Mouse (Mus musculus) embryonic fibroblast, embryonic 13.5 days (primary cell): ENCODE results near the gene Btf3.

ENCODE experiments used
- CTCF ChIP-seq: IDR thresholded peaks from 2 replicates; pipeline ENCODE4 v1.5.1; 2011; ENCODE audit warnings: mild to moderate bottlenecking, control low read depth, low read length, moderate library complexity, borderline replicate concordance; ENCODE audit not compliant: insufficient read depth
- POLR2A ChIP-seq: IDR thresholded peaks from 2 replicates; pipeline ENCODE4 v1.6.1; 2011; ENCODE audit warnings: low read depth, mild to moderate bottlenecking, control low read depth, low read length, moderate library complexity

GRCm38 (mm10) chr13:98291712-98292111, 25.1 kb downstream of the Btf3 start:
- TF ChIP-seq CTCF (no peak), POLR2A (no peak)
